In genomic region chr5:30650756-30651155, GRCm38 (mm10) we compare ENCODE assay signal across 12 mouse cellular contexts. TPM values are rescaled to one million over a fixed set of nuclear protein-coding genes. Genes with fewer than 3 reads are reported as not detected.
DNase-seq lines count a peak whose midpoint lies in the region; TF ChIP-seq lines count a peak whose summit lies in the region.
"Had no signal": no experiment of that assay in that cellular context is flagged by ENCODE, and none has a peak within 500 bp of the region (broad histone marks: within the 10 kb centered on the region; RNA-seq: fewer than 3 reads in every experiment).

No protein-coding gene starts in this region.

- dilution Hi-C loops in CH12.LX (cut with MboI; ENCODE audit: extremely low pct_ligation_motif_present, extremely low pct_unique_long_range_greater_than_20kb, low sequenced_read_pairs): no loop called here

- H3K79me2 ChIP-seq in CH12.LX (replicated peaks; ENCODE audit: control insufficient read depth, extremely low read depth, insufficient read depth, poor library complexity, severe bottlenecking): no peaks in the 10 kb centered on the region

- H3K27ac ChIP-seq in heart, embryonic 10.5 days: no peak overlapping the region
- H3K27ac ChIP-seq in CH12.LX (ENCODE audit: insufficient read depth, low read depth): no peak overlapping the region
- H3K27ac ChIP-seq in cerebellum, adult 2 months (ENCODE audit: insufficient read depth, low read length): no peak overlapping the region
- H3K27ac ChIP-seq: embryonic facial prominence, embryonic 12.5 days; midbrain, embryonic 15.5 days had no signal

- no peak for TF ChIP-seq POLR2A in CH12.LX (IDR thresholded peaks at IDR 0.05; ENCODE audit: low read depth, low read length)
- TF ChIP-seq POLR2A in cerebellum, adult 2 months (IDR thresholded peaks at IDR 0.05; ENCODE audit: borderline replicate concordance, insufficient read depth, low read length): no peak

- H3K4me2 ChIP-seq in CH12.LX (ENCODE audit: insufficient read depth, low read depth, poor library complexity, severe bottlenecking): no peak overlapping the region
- H3K4me2 ChIP-seq: embryonic facial prominence, embryonic 12.5 days; midbrain, embryonic 15.5 days had no signal

- TF ChIP-seq CTCF in CH12.LX (conservative IDR thresholded peaks at IDR 0.05 in 1 of 2, IDR thresholded peaks at IDR 0.05 in 1 of 2; ENCODE audit: low read depth in 2 of 2, low read length in 2 of 2): no peak
- no peak for TF ChIP-seq CTCF in cerebellum, adult 2 months (IDR thresholded peaks at IDR 0.05; ENCODE audit: borderline replicate concordance, insufficient read depth, low read depth, low read length)

- no peak overlapping the region for H3K9ac ChIP-seq in CH12.LX (ENCODE audit: insufficient read depth, low read depth)
- H3K9ac ChIP-seq: embryonic facial prominence, embryonic 12.5 days; midbrain, embryonic 15.5 days had no signal

- peaks cover 20% of the 10 kb centered on the region for H3K36me3 ChIP-seq in heart, embryonic 10.5 days
- H3K36me3 ChIP-seq in CH12.LX (replicated peaks in 1 of 2; ENCODE audit: control insufficient read depth in 1 of 2, insufficient read depth in 1 of 2, low read length in 1 of 2): peaks cover 5 to 46% of the 10 kb centered on the region in 2 experiments

- WGBS in heart, embryonic 10.5 days: 69% methylated on average over 3 of the region's 3 CpGs
- WGBS in cerebellum, adult 2 months: 66% methylated on average over 3 of the region's 3 CpGs

- no peak for TF ChIP-seq EP300 in CH12.LX (IDR thresholded peaks at IDR 0.05; ENCODE audit: low read length)

- TF ChIP-seq RAD21 in CH12.LX (IDR thresholded peaks at IDR 0.05; ENCODE audit: low read depth, low read length): no peak

- in situ Hi-C loops in CH12.LX (cut with MboI; ENCODE audit: low pct_ligation_motif_present, low pct_unique_long_range_greater_than_20kb, low sequenced_read_pairs): no loop called here

- H3K9me3 ChIP-seq in heart, embryonic 10.5 days: no peaks in the 10 kb centered on the region
- H3K9me3 ChIP-seq in CH12.LX (replicated peaks; ENCODE audit: low read length): no peaks in the 10 kb centered on the region
- H3K9me3 ChIP-seq: embryonic facial prominence, embryonic 12.5 days; midbrain, embryonic 15.5 days had no signal

- peaks cover 44% of the 10 kb centered on the region for H3K4me1 ChIP-seq in heart, embryonic 10.5 days
- H3K4me1 ChIP-seq in CH12.LX (ENCODE audit: control insufficient read depth in 1 of 2, insufficient read depth in 2 of 2): peaks cover 12 to 62% of the 10 kb centered on the region in 2 experiments
- peaks cover 15% of the 10 kb centered on the region for H3K4me1 ChIP-seq in cerebellum, adult 2 months (ENCODE audit: control insufficient read depth, insufficient read depth, low read length)

- peak; percentile 49 for DNase-seq in heart, adult 8-10 months (ENCODE audit: low spot score)
- DNase-seq in heart, embryonic 10.5 days (ENCODE audit: low spot score): no peak
- DNase-seq in CH12.LX (ENCODE audit: extremely low read depth): peak; percentile 48
- DNase-seq in brain, adult 2 months (ENCODE audit: low read depth, low spot score): peak; percentile 47
- DNase-seq in lung, postnatal 36 days: peak; percentile 58
- DNase-seq in cerebellum, adult 2 months: no peak
- no peak for DNase-seq in Muller cell, postnatal 12 days (ENCODE audit: inconsistent ontology term)
- no peak for DNase-seq in frontal cortex, adult 2 months (ENCODE audit: extremely low spot score in 1 of 2, low spot score in 1 of 2)
- DNase-seq: kidney, adult 8-10 months; right cerebral cortex, postnatal 25 days had no signal

- H3K27me3 ChIP-seq in heart, embryonic 10.5 days (ENCODE audit: insufficient read depth, poor library complexity, severe bottlenecking): no peaks in the 10 kb centered on the region
- peaks cover 5% of the 10 kb centered on the region for H3K27me3 ChIP-seq in CH12.LX (replicated peaks)
- no peaks in the 10 kb centered on the region for H3K27me3 ChIP-seq in cerebellum, adult 2 months (ENCODE audit: control insufficient read depth, insufficient read depth, low read length)
- H3K27me3 ChIP-seq: embryonic facial prominence, embryonic 12.5 days; midbrain, embryonic 15.5 days had no signal

- no peak overlapping the region for H3K4me3 ChIP-seq in heart, embryonic 10.5 days
- no peak overlapping the region for H3K4me3 ChIP-seq in CH12.LX (replicated peaks in 1 of 3; ENCODE audit: low read depth in 2 of 3, low read length in 2 of 3, poor library complexity in 1 of 3)
- H3K4me3 ChIP-seq in cerebellum, adult 2 months (replicated peaks; ENCODE audit: insufficient read depth, low read depth, low read length): no peak overlapping the region
- H3K4me3 ChIP-seq: embryonic facial prominence, embryonic 12.5 days; midbrain, embryonic 15.5 days had no signal

TF ChIP-seq in CH12.LX, 34 proteins besides CTCF, POLR2A, EP300 and RAD21:
- TF ChIP-seq ZMIZ1 (IDR thresholded peaks at IDR 0.05; ENCODE audit: low read depth, low read length) (no peak), USF1 (IDR thresholded peaks at IDR 0.05; ENCODE audit: low read depth, low read length) (no peak), MYC (IDR thresholded peaks at IDR 0.05; ENCODE audit: low read depth, low read length) (no peak), TBP (conservative IDR thresholded peaks at IDR 0.05; ENCODE audit: low read depth, low read length) (no peak), ZNF384 (IDR thresholded peaks at IDR 0.05; ENCODE audit: low read depth, low read length) (no peak), ZKSCAN1 (IDR thresholded peaks at IDR 0.05; ENCODE audit: borderline replicate concordance, low read depth, low read length) (no peak), IRF4 (IDR thresholded peaks at IDR 0.05; ENCODE audit: low read depth, low read length) (no peak), MAZ (IDR thresholded peaks at IDR 0.05; ENCODE audit: low read depth, low read length) (no peak), UBTF (IDR thresholded peaks at IDR 0.05; ENCODE audit: low read depth, low read length) (no peak), CHD1 (IDR thresholded peaks at IDR 0.05; ENCODE audit: low read depth, low read length) (no peak), JUND (conservative IDR thresholded peaks at IDR 0.05; ENCODE audit: low read depth, low read length) (no peak)

RNA-seq across cellular contexts. Expression of gene Slc35f6, which starts 3.0 kb away (rescaled TPM):
- total RNA-seq in heart, adult 8-10 months (2022): 10 to 100 TPM; 48.3 to 60.9 (median 54.9) TPM
- 25.5 and 28.4 TPM in 2 replicates for polyA plus RNA-seq in heart, embryonic 10.5 days (2016; fragmentation: Nextera tagmentation; extraction: Ambion mirVana)
- total RNA-seq in CH12.LX (2012; rRNA removed) (8.9 and 10.5 TPM in 2 replicates), CH12.LX (2014; rRNA removed) (8.0 and 9.5 TPM in 2 replicates)
- polyA plus RNA-seq in CH12.LX (2012; ENCODE audit: insufficient read length, low read depth): 9.0 and 9.4 TPM in 2 replicates
- 57.1 and 60.9 TPM in 2 replicates for polyA plus RNA-seq in cerebellum, adult 2 months (2012; rRNA removed)
- polyA plus RNA-seq in frontal cortex, adult 2 months (2012; rRNA removed): 56.5 and 56.9 TPM in 2 replicates

RNA-seq across cellular contexts. Expression of gene Cenpa, which starts 15.8 kb away (rescaled TPM):
- 10 to 100 TPM; 50.6 to 80.0 (median 64.5) TPM for total RNA-seq in heart, adult 8-10 months (2022)
- 323 and 372 TPM in 2 replicates for polyA plus RNA-seq in heart, embryonic 10.5 days (2016; fragmentation: Nextera tagmentation; extraction: Ambion mirVana)
- total RNA-seq in CH12.LX (2012; rRNA removed): 89.4 and 99.1 TPM in 2 replicates
- total RNA-seq in CH12.LX (2014; rRNA removed): 125 and 138 TPM in 2 replicates
- polyA plus RNA-seq in CH12.LX (2012; ENCODE audit: insufficient read length, low read depth): 143 and 163 TPM in 2 replicates
- 2.3 TPM in 2 replicates for polyA plus RNA-seq in cerebellum, adult 2 months (2012; rRNA removed)
- 3.5 and 4.3 TPM in 2 replicates for polyA plus RNA-seq in frontal cortex, adult 2 months (2012; rRNA removed)

Comparison
In these comparisons a context has a peak if more than half of its experiments do, and no peak if none do; other contexts are left out.
1. DNase-seq: peak in heart, adult 8-10 months (single experiment), CH12.LX (single experiment), brain, adult 2 months (single experiment) and lung, postnatal 36 days (single experiment); none in heart, embryonic 10.5 days (single experiment), cerebellum, adult 2 months (0 of 2), Muller cell, postnatal 12 days (single experiment) and frontal cortex, adult 2 months (0 of 2).
2. RNA of gene Cenpa, which starts 15.8 kb away (polyA plus RNA-seq): 323 to 372 TPM in heart, embryonic 10.5 days and 143 to 163 TPM in CH12.LX; 3.5 to 4.3 TPM in frontal cortex, adult 2 months and 2.3 TPM in cerebellum, adult 2 months; every median in the first group is over 10 times any median in the second.